Mouse (Mus musculus) heart, adult 11 months (tissue): Measurements from ENCODE around the gene Trpm8.
A peak's percentile ranks its signal among the peaks of the same experiment; 100 is the strongest.

Source experiments
- DNase-seq: peaks from one replicate; pipeline ENCODE4 v3.0.0; 2022

Trpm8 gene

GRCm38 (mm10) chr1:88286136-88286845, 8.8 kb downstream of the Trpm8 start:
- peak; percentile 95 for DNase-seq

- peak; percentile 91 for DNase-seq
Measured at GRCm38 (mm10) chr1:88286887-88287696, 9.6 kb downstream of the Trpm8 start.

- peak; percentile 93 for DNase-seq
Measured at GRCm38 (mm10) chr1:88287697-88287980, 10.2 kb downstream of the Trpm8 start.

GRCm38 (mm10) chr1:88288056-88288788, 10.8 kb downstream of the Trpm8 start:
- peak; percentile 92 for DNase-seq

- DNase-seq = peak; percentile 80
Measured at GRCm38 (mm10) chr1:88288789-88289127, 11.3 kb downstream of the Trpm8 start.

GRCm38 (mm10) chr1:88289152-88289551, 11.7 kb downstream of the Trpm8 start:
- no peak for DNase-seq

GRCm38 (mm10) chr1:88289917-88290316, 12.5 kb downstream of the Trpm8 start:
- DNase-seq = peak; percentile 91

GRCm38 (mm10) chr1:88290511-88290910, 13.1 kb downstream of the Trpm8 start:
- DNase-seq = no peak

- DNase-seq = peak; percentile 93
Measured at GRCm38 (mm10) chr1:88291409-88292005, 14.0 kb downstream of the Trpm8 start.

GRCm38 (mm10) chr1:88292057-88292456, 14.6 kb downstream of the Trpm8 start:
- peak; percentile 87 for DNase-seq

- DNase-seq = peak; percentile 86
Measured at GRCm38 (mm10) chr1:88294650-88295049, 17.2 kb downstream of the Trpm8 start.

- DNase-seq = peak; percentile 90
Measured at GRCm38 (mm10) chr1:88296171-88296920, 18.9 kb downstream of the Trpm8 start.

- peak; percentile 92 for DNase-seq
Measured at GRCm38 (mm10) chr1:88297480-88298258, 20.2 kb downstream of the Trpm8 start.

- peak; percentile 79 for DNase-seq
Measured at GRCm38 (mm10) chr1:88298686-88299528, 21.4 kb downstream of the Trpm8 start.

- DNase-seq = peak; percentile 90
Measured at GRCm38 (mm10) chr1:88299529-88299945, 22.1 kb downstream of the Trpm8 start.

- DNase-seq = peak; percentile 94
Measured at GRCm38 (mm10) chr1:88300301-88301050, 23.0 kb downstream of the Trpm8 start.

- DNase-seq = peak; percentile 92
Measured at GRCm38 (mm10) chr1:88301121-88302014, 23.9 kb downstream of the Trpm8 start.

- DNase-seq = peak; percentile 93
Measured at GRCm38 (mm10) chr1:88302057-88302740, 24.7 kb downstream of the Trpm8 start.
